Mouse (Mus musculus) forebrain, embryonic 11.5 days (tissue): ENCODE results near the gene Gm43191. TPM values are rescaled to one million over a fixed set of nuclear protein-coding genes. Genes with fewer than 3 reads are reported as not detected.

Experiments
- ATAC-seq: fragments of 200-750 bp; cut with Nextera tagmentation; replicated peaks from 2 replicates; pipeline ENCODE4 v1.8.0; 2017; ENCODE audit warnings: moderate TSS enrichment; ENCODE audit not compliant: low FRiP score
- DNase-seq: peaks from one replicate; pipeline ENCODE4 v3.0.0-alpha.2; 2017; ENCODE audit warnings: low spot score
- H3K27ac ChIP-seq: fragments of 300-500 bp; sonication (generic); 2 replicates; pipeline ENCODE4 v1.5.1; 2014; ENCODE audit warnings: low read depth, low read length
- H3K27me3 ChIP-seq: fragments of 300-500 bp; sonication (generic); 2 replicates; pipeline ENCODE4 v1.6.1; 2014; ENCODE audit warnings: mild to moderate bottlenecking, low read length, mixed read lengths; ENCODE audit not compliant: control insufficient read depth, insufficient read depth
- H3K36me3 ChIP-seq: fragments of 300-500 bp; sonication (generic); 2 replicates; pipeline ENCODE4 v1.6.1; 2014; ENCODE audit warnings: mild to moderate bottlenecking, low read length, moderate library complexity, mixed read lengths; ENCODE audit not compliant: control insufficient read depth, insufficient read depth
- H3K4me1 ChIP-seq: fragments of 300-500 bp; sonication (generic); replicated peaks from 2 replicates; pipeline ENCODE4 v1.6.1; 2014; ENCODE audit warnings: low read length, mixed read lengths; ENCODE audit not compliant: control insufficient read depth, insufficient read depth
- H3K4me2 ChIP-seq: fragments of 300-500 bp; sonication (generic); 2 replicates; pipeline ENCODE4 v1.6.1; 2014; ENCODE audit warnings: low read depth, mild to moderate bottlenecking, low read length, moderate library complexity, mixed read lengths; ENCODE audit not compliant: severe bottlenecking
- H3K4me3 ChIP-seq: fragments of 300-500 bp; sonication (generic); 2 replicates; pipeline ENCODE4 v1.5.1; 2014; ENCODE audit warnings: low read depth, low read length
- H3K9ac ChIP-seq: fragments of 300-500 bp; sonication (generic); 2 replicates; pipeline ENCODE4 v1.6.1; 2014; ENCODE audit warnings: low read length
- H3K9me3 ChIP-seq: fragments of 300-500 bp; sonication (generic); 2 replicates; pipeline ENCODE4 v1.6.1; 2016; ENCODE audit warnings: low read length, mixed read lengths; ENCODE audit not compliant: control insufficient read depth
- WGBS: fragments of 180-500 bp; shearing (Covaris S2); extraction: QIAGEN DNeasy Blood & Tissue Kit; methylation state at CpG from one replicate; pipeline ENCODE4 v1.1.7; 2014; 5-methylcytosine and 5-hydroxymethylcytosine counted together
- polyA plus RNA-seq: library from polyadenylated mRNA; unstranded; fragments of >200 nt; fragmentation: Nextera tagmentation; extraction: Ambion mirVana; gene quantifications from 2 replicates; pipeline ENCODE4 v1.2.1, GENCODE M21; 2014

The Gm43191 gene
- polyA plus RNA-seq: not detected in 2 replicates

- 83% methylated on average over 1 of the region's 1 CpGs for WGBS
- no peaks in the 10 kb centered on the region; the same call in 1 of the 2 replicates for H3K36me3 ChIP-seq
- no peak within 1 kb of the TSS for H3K4me2 ChIP-seq
- H3K27ac ChIP-seq: no peak within 1 kb of the TSS
- no peaks in the 10 kb centered on the region for H3K27me3 ChIP-seq
- no peak within 1 kb of the TSS for H3K9ac ChIP-seq
- H3K9me3 ChIP-seq: no peaks in the 10 kb centered on the region
- ATAC-seq (no peak), DNase-seq (no peak)
- H3K4me1 ChIP-seq: no peaks in the 10 kb centered on the region
- no peak within 1 kb of the TSS for H3K4me3 ChIP-seq
Measured at GRCm38 (mm10) chr3:116681160-116681559, at the start of gene Gm43191. Gene Gm43191, minus strand, starts transcription at chr3:116681260.

DNA sequence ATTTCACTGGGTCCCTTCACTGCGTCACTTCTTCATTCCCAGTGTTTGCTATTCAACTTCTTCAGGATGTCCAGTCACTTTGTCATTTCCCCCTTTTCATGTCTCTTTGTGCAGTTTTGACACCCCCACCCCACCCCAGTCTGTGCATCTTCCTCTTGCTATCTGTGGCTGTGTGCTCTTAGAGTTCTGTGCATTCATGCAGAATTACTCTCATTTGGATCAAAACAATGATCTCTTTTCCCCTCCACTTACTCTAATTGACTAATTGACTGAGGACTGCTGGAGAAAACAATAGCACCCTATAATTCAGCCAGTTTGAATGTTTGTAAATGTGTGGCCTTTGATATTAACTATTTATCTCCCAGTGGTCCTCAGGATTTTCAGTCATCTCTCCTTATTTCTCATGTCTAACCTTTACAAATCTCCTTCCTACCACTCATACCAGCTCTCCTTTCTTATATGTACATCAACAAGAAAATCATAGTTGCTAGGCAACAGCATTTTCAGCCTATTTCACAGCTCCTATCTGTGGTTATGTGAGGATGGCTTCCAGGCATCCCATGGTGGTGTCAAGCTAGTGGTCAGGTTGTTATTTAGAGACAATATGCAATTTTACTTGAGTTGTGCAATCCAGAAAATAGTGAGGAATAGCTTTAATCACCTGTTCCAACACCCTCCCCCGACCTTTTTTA is 48.6 kb upstream of the Gm43191 start:
- 70% methylated on average over 2 of the region's 2 CpGs for WGBS
- H3K9ac ChIP-seq: no peak overlapping the region
- no peak overlapping the region for H3K27ac ChIP-seq
- ATAC-seq (no peak), DNase-seq (no peak)
- no peaks in the 10 kb centered on the region for H3K4me1 ChIP-seq
- no peaks in the 10 kb centered on the region for H3K9me3 ChIP-seq
- no peak overlapping the region for H3K4me3 ChIP-seq
- H3K36me3 ChIP-seq: no peaks in the 10 kb centered on the region
- no peaks in the 10 kb centered on the region for H3K27me3 ChIP-seq
- no peak overlapping the region for H3K4me2 ChIP-seq

DNA sequence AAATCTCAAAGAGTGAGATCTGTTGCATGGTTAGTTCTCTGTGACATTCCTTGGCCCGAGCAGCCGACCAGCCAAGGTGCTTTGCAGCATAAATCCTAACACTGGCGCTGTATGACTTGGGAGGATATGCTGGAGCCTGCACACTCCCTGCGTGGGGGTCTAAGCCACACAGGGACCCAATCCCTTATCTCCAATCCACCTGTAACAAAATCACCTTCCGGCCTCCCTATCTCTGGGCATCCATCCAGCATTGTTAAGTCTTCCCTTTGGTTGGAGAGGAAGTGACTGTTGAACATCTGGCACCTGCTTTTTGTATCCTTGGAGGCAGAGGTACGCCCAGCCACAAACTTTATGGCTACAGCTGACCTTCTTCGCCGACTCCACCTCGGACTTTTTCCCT is 45.7 kb upstream of the Gm43191 start:
- Histone ChIP-seq H3K9me3 (no peaks in the 10 kb centered on the region), H3K9ac (no peak overlapping the region), H3K27ac (no peak overlapping the region), H3K4me3 (no peak overlapping the region), H3K27me3 (no peaks in the 10 kb centered on the region), H3K4me1 (no peaks in the 10 kb centered on the region), H3K36me3 (no peaks in the 10 kb centered on the region), H3K4me2 (no peak overlapping the region)
- DNase-seq (no peak), ATAC-seq (no peak)
- WGBS: 78% methylated on average over 9 of the region's 9 CpGs

- H3K9me3 ChIP-seq: no peaks in the 10 kb centered on the region
- H3K9ac ChIP-seq: no peak overlapping the region
- H3K27me3 ChIP-seq: no peaks in the 10 kb centered on the region
- H3K4me2 ChIP-seq: no peak overlapping the region
- ATAC-seq: no peak
- no peaks in the 10 kb centered on the region for H3K4me1 ChIP-seq
- H3K27ac ChIP-seq: no peak overlapping the region
- H3K4me3 ChIP-seq: no peak overlapping the region
- 44% methylated on average over 10 of the region's 10 CpGs for WGBS
- no peak for DNase-seq
- no peaks in the 10 kb centered on the region for H3K36me3 ChIP-seq
Measured at GRCm38 (mm10) chr3:116723496-116724481, 42.7 kb upstream of the Gm43191 start.

DNA sequence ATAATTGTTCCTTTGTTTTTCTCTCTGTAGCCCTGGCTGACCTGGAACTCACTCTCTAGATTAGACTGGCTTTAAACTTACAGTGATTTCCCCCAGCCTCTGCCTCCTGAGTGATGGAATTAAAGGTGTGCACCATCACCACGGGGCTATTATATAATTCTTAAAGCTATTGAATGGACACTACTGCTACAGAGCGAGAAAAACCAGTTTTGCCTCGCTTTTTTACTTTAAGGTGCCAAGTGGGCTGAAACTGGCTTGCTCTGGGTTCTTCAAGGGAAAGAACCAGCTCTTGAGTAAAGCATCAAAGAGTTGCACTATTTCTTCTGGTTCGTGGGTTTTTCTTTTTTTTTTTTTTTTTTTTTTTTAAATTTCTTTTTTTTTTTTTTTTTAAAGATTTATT is 41.9 kb upstream of the Gm43191 start:
- no peaks in the 10 kb centered on the region for H3K4me1 ChIP-seq

GRCm38 (mm10) chr3:116718951-116719350 is 37.9 kb upstream of the Gm43191 start:
- Histone ChIP-seq H3K36me3 (no peaks in the 10 kb centered on the region), H3K9me3 (no peaks in the 10 kb centered on the region), H3K27me3 (no peaks in the 10 kb centered on the region), H3K4me3 (no peak overlapping the region), H3K4me2 (no peak overlapping the region), H3K9ac (no peak overlapping the region), H3K4me1 (no peaks in the 10 kb centered on the region), H3K27ac (no peak overlapping the region)
- ATAC-seq (no peak), DNase-seq (no peak)
- 84% methylated on average over 3 of the region's 3 CpGs for WGBS

More for the DNA sequence above, 41.9 kb upstream of the Gm43191 start:
- Histone ChIP-seq H3K27me3 (no peaks in the 10 kb centered on the region), H3K4me3 (no peak overlapping the region), H3K4me2 (no peak overlapping the region), H3K27ac (no peak overlapping the region), H3K36me3 (no peaks in the 10 kb centered on the region), H3K9me3 (no peaks in the 10 kb centered on the region), H3K9ac (no peak overlapping the region)
- ATAC-seq (no peak), DNase-seq (no peak)
- WGBS: 77% methylated on average over 4 of the region's 4 CpGs

- no peaks in the 10 kb centered on the region for H3K36me3 ChIP-seq
- H3K9ac ChIP-seq: no peak overlapping the region
- ATAC-seq (no peak), DNase-seq (no peak)
- no peaks in the 10 kb centered on the region; the same call in 1 of the 2 replicates for H3K27me3 ChIP-seq
- no peak overlapping the region for H3K27ac ChIP-seq
- H3K9me3 ChIP-seq: no peaks in the 10 kb centered on the region
- peak overlapping the region; percentile 84; the same call in 1 of the 2 replicates for H3K4me2 ChIP-seq
- peaks cover 5% of the 10 kb centered on the region; the same call in 1 of the 2 replicates for H3K4me1 ChIP-seq
- 38% methylated on average over 5 of the region's 5 CpGs for WGBS
- peak overlapping the region; percentile 91; the same call in 1 of the 2 replicates for H3K4me3 ChIP-seq
Measured at GRCm38 (mm10) chr3:116713031-116713430, 32.0 kb upstream of the Gm43191 start.

DNA sequence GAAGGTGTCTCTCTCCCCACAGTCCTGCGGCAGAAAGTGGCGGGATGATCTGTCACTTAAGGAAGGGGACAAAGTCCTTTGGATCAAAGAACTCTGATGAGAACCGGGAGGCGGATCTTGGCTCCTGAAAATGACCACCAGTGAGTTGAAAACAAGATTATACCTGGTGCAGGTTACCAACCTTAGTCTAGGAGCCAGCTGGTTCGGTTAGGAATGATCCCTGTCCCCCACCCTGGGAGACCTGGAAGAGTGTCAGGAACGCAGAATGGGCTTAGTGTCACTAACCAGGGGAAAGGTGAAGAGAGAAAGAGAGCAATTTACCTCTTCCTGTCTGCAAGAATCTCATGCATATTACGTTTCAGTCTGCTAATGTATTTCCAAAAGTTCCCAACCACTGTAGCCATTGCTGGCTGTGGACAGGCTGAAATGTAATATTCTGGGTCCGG is 31.4 kb upstream of the Gm43191 start, which contains the start of gene Slc35a3:
Slc35a3 (minus strand) TSS at position 396 of the 446 bp plus-strand sequence.
- peak within 1 kb of the TSS; percentile 91 for H3K4me3 ChIP-seq
- ATAC-seq (0 out of 2 replicates have a peak, but pooled peaks have one; percentile 1), DNase-seq (no peak)
- 3% methylated on average over 8 of the region's 8 CpGs for WGBS
- peak within 1 kb of the TSS; percentile 94 for H3K9ac ChIP-seq
- H3K27ac ChIP-seq: 0 out of 2 replicates have a peak within 1 kb of the TSS, but pooled peaks have one; percentile 6
- H3K4me1 ChIP-seq: peaks cover 5% of the 10 kb centered on the region; the same call in 1 of the 2 replicates
- H3K36me3 ChIP-seq: no peaks in the 10 kb centered on the region
- H3K9me3 ChIP-seq: no peaks in the 10 kb centered on the region
- H3K4me2 ChIP-seq: peak within 1 kb of the TSS; percentile 84
- no peaks in the 10 kb centered on the region; the same call in 1 of the 2 replicates for H3K27me3 ChIP-seq
